Mouse (Mus musculus): Measurements from ENCODE around the gene Frmpd3.

DNA sequence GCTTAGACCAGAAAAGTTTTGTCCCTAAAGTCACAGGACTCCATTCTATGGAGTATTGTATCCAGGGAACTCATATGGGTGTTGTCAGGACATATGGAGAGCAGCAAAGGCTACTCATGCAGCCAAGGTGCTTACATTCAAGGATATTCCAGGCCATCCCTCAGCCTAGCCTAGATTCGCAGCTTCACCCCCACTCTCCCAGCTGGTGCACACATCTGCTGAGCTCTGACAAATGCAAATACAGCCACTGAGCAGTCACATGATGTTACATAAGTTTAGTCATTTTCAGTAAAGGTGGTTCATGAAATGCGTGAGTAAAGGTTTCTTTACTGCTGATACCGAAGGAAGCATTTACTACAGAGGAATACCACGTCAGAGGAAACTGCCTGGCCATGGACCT, 76.4 kb downstream of the Frmpd3 start:
- TF ChIP-seq MAFK (IDR thresholded peaks at IDR 0.05; ENCODE audit: insufficient replicate concordance, low read length) (no peak), CTCF (conservative IDR thresholded peaks at IDR 0.05 in 1 of 2, IDR thresholded peaks at IDR 0.05 in 1 of 2; ENCODE audit: low read depth in 2 of 2, low read length in 2 of 2) (no peak), EP300 (IDR thresholded peaks at IDR 0.05; ENCODE audit: low read length) (no peak), ZC3H11A (IDR thresholded peaks at IDR 0.05; ENCODE audit: low read depth, low read length) (no peak), RAD21 (IDR thresholded peaks at IDR 0.05; ENCODE audit: low read depth, low read length) (no peak), POLR2A (IDR thresholded peaks at IDR 0.05; ENCODE audit: low read depth, low read length) (no peak), SMC3 (IDR thresholded peaks at IDR 0.05; ENCODE audit: low read depth, low read length) (no peak)
